Mouse (Mus musculus) spleen, postnatal 10 days (tissue): Measurements from ENCODE around the gene Epb41l4b.

Source experiments
- DNase-seq, 2 experiments: peaks; one replicate each; pipeline ENCODE4 v3.0.0; 2021 to 2022; ENCODE audit warnings: low spot score in 2 of 2

Gene Epb41l4b

DNA sequence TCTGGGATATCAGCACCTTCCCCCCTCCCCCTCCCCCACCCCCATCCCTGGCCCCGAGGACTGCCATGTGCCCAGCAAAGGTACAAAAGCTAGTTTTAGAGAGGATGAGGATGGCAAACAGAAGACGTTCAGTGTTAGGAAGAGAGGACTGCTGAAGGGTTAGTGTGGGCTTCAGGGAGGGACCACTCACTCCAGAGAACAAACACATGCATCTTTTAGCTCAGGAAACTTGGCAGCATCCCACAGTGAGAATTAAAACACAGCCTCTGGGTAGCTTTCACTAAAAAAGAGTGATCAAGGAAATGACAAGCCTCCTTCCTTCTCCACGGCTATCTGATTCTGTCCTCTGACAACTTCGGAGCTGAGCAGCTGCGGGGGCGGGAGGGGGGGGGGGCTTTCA lies 132.3 kb downstream of the Epb41l4b start:
- no peak for DNase-seq

DNA sequence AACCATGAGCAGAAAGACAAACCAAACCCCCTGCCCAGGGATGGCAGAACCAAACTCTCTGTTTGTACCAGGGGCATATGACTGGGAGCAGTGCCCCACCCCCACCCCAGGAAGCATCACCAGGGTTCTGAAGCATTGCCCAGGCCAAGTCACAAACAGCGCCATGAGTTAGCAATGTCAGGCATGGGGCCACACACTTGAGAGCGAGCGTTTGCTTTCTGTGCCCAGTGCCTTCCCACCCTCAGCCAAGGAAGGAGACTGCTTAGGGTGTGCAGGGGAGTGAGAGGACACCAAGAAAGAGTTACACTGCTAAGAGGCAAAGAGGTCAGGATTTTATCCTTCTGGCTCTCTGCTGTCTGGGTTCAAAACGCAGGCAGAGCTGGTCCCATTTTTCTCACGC lies 132.8 kb downstream of the Epb41l4b start:
- DNase-seq = no peak

DNA sequence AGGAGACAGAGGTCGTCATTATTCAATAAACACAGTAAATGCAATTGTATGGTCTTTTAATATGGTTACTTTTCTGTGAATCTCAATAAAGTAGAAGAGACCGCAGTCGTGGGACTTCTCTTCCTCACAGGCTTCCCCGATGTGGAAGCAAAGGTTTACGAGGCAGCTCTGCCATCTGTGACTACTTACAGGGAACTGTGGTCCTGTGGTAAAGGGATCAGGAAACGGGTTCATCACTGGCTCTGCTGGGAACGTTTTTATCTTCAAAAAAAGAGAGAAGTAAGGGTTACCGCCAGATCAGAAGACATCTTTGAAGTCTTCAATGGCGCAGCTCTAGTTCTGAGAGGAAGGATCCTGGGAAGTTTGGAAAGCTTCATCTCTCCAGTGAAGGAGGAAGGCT lies 135.5 kb downstream of the Epb41l4b start:
- no peak for DNase-seq

DNA sequence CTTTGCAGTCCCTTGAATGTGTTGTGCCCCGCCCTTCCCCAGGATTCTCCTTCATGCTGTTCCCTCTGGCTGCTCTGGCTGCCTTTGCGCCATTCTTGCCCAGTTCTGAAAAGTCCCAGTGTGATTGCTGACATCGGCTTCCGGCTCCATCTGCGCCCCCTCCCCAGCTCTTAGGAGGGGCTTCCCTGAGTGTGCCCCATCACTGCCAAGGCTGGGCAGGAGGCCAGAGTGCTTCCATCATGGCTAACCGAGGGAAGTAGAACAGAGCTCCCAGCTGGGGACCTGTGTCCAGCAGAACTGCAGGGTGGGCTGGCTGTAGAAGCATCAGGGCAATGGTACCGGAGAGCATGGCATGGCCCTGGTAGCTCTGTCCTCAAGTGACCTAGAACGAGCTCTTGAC lies 138.2 kb downstream of the Epb41l4b start:
- DNase-seq = no peak

DNA sequence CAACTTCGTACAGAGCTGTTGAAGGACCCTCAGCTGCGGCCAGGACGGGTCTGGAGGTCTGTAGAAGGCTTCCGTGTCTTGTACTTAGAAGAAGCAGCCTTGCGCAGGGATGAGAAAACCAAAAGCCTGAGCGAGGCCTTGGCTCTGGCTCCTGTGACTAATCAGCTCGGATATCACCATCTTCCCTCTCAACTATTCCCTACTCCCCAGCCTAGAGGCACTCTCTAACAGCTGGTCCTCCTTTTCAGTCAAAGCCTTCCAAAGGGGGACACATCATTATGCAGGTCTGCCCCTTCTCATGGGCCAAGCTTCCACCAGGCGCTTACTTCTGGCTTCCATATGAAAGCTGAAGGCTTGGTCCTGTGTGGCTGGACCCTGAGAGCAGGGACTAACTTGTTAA lies 139.4 kb downstream of the Epb41l4b start:
- no peak for DNase-seq

DNA sequence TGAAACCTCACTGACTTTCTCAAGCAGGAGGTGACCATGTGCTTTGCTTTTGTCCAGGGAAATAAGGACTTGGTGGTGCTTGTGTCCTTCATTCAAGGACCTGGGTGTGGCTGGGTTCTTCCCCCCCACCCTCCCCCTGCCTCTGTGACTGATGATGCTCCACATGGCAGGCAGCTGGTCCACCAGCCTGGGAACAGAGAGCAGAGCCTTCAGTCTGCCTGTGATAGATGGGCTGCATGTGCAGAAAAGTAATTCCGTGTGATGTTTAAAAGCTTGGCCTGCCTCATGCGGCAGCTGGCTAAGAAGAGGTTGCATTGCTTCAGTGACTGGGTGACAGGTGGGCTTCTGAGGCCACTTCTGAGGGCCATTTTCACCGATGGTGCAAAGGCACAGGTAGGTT lies 140.5 kb downstream of the Epb41l4b start:
- no peak for DNase-seq

DNA sequence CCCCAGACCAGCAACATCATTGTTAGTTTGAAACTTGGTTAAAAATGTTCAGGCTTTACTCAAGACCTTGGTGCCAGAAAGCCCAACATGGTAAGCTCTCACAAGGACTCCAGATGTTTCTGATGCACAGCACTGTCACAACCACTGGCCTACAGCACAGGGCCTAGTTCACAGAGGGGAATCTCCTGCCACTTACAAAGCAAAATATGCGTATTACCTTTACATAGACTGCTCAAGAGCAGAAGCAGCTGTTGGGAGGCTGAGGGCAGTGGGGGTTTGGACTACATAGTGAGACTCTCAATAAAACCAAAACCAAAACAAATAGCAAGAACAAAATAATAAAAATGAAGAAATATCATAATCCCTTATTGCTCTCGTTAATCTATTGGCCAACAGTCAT lies 141.8 kb downstream of the Epb41l4b start:
- no peak for DNase-seq

DNA sequence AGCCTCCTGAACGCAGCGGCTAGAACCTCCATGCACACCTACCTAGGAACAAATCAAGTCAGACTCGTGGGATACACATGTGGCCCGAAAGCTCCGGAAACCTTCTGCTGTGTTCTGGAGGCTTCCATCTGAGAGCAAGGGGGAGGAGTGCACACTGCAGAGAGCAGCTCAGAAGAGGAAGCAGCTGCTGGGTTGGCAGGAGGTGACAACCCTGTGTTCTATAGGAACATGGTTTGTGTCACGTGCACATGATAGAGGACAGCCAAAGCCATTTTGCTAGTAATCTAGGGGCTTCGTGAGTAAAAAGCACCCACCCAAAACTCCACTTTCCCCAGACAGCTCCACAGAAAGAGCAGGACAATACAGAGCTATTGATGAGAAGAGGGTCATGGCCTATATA lies 149.9 kb downstream of the Epb41l4b start:
- no peak for DNase-seq

DNA sequence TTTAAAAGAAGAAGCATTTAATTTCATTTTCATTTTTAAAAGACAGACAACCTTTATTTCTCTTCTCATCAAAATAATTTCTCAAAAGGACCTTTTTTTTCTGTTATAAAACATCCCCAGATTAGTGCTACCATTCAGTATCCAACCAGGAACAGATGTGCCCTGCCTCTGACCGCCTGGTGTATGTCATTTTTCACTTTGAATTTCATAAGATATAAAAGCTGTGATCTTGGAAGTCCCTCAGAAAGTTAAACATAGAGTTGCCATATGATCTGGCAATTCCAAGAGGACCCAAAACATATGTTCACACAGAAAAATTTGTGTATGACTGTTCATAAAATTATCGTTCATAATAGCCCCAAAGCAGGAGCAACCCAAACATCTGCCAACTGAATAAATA lies 151.3 kb downstream of the Epb41l4b start:
- no peak for DNase-seq

DNA sequence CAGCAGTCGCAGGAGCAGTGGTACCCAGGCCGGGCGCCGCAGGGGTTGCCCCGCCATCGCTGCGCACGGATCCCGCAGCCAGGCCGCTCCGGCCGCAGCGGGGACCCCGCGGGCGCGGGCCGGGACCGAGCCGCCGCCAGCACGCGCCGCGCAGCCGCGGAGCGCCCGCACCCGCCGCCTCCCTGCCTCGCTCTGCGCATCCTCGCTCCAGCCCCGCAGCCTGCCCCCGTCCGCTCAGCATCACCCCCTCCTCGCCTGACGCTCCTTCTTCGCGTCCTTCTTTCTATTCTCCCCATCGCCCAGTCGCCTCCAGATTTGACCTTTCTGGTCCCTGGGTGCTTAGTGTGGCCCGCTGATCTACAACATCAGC lies 153.0 kb downstream of the Epb41l4b start, which contains the start of gene Frrs1l:
Frrs1l (minus strand) TSS at position 177 of the 370 bp plus-strand sequence.
- DNase-seq = no peak

DNA sequence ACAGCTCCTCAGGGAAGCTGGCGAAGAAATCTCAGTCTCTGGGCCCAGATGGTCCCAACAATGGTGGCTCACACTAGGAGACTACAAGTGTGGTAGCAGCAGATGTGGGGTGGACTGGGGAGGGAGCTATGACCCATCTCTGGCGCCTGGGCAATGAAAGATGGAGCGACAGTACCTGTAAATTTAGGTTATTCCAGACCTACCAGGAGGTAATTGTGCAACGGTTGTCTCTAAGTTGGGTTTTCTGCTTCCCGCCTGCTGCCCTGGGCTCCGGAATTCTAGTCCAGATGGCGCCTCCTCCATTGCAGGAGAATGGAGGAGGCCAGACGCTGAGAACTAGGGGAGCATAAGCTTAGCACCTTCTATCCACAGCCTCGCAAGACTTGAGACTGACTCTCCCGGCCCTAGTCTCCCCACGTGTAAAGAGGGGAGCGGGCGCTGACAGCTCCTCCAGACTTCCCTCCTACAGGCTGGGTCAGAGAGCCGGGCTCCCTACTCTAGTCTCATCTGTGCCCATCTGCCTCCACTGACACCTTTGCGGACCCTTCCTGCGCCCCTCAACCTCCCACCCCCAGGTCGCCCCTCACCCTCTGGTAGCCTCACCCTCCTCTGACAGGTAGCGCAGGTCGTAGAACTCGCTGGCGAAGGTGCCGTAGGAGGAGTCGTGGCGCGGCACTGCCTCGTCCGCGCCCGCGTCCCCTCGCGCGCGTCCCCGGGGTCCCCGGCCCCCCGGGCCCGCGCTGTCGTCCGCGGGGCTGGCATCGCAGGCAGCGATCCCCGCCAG lies 153.6 kb downstream of the Epb41l4b start:
- no peak for DNase-seq

DNA sequence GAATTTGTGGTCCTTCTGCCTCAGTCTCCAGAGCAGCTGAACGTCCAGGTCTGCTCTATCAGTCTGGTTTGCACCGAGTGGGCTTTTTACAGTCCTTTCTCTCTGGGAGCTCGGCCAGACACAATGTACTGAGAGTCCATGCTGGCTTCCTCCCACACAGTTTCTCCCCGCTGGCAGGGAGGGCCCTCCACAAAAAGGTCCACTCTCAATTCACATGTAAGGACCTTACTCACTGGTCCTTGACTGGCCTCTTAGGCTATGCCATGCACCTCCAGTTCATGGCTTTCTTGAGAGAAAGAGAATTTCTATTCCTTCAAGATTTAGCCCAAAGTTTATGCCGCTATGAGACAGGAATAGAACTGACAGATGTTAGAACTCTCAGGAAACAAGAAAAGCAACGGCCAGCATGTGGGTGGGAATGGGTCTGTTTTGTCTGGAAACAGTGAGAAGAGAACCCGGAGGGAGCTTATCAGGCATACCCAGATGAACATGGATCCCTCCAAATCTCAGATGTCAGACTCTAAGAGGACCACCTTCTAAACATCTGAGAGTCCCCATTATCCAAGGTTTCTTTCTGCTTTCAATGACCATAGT lies 177.6 kb downstream of the Epb41l4b start:
- no peak for DNase-seq

DNA sequence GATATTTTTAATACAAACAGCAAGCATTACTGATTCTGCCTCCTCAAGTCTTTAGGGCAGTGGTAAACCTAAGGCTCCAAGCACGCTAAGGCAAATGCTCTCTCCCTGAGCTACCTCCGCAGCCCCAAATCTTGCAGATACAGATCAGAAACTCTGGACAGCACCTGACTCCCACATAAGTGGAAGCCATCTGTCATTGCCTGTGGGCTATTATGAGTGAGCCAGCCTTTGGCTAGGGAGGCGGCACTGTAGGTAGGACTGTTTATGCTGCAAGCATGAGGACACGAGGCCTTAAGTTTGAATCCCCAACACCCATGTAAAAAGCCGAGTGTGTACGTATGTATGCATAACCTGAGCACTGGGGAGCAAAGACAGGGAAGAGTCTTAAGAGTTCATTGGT lies 179.6 kb downstream of the Epb41l4b start:
- no peak for DNase-seq

DNA sequence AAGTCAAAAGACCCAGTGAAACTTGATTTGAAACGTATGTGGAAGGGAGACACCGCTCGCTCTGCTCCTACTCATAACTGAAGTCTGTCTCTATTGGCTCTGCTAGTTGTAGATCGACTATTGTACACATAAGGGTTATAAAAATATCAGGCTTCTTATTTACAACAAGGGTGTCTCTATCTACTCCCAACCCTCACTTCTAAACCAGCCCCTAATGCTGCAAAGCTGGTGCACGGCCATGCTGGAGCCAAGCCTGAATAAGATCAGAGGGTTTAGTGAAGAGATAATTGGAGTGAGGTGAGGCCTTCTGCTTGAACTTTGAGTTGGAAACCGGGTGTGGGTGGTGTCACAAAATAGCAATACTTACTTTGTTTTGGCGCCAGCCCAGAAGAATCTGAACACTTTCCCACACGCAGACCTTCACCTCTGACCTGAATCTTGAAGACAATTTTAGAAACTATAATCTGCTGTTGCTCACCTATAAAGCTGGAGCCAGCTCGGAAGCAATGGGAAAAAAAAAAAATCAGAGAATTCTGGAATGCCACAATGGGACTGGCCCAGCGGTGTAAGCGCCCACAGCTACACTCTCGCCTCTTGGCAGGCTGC lies 181.8 kb downstream of the Epb41l4b start:
- no peak for DNase-seq

DNA sequence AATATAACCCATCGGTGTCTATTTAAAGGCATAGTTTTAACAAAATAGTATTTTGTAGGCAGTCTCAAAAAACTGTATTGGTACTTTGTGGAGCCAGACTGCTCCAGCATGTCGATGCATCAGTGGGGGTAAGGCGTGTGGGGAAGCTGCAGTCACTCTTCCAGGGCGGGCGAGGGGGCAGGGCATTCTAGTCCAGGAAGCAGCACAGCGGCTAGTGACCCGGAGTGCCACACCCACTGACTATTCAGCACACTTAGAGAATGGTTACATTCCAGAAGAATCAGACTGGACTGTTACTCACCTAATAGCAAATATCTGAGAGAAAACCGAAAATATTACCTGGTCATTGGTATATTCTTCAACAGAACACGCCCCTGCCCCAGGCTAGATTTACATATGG lies 185.7 kb downstream of the Epb41l4b start:
- no peak for DNase-seq

DNA sequence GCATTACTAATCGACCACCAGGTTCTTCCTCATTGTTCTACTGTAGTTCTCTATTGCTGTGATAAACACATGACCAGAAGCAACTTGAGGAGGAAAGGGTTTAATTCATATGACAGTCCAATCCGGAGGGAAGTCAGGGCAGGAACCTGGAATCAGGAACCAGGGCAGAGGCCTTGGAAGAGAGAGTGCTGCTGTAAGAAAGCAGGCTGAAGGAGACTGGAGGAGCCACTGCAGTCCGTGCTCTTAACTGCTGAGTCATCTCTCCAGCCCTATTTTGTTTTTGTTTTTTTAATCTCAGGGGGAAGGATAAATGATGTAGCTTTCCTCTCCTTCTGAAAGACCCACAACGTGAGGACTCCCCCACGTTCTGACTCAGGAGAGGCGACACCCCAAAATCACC lies 190.0 kb downstream of the Epb41l4b start:
- no peak for DNase-seq

DNA sequence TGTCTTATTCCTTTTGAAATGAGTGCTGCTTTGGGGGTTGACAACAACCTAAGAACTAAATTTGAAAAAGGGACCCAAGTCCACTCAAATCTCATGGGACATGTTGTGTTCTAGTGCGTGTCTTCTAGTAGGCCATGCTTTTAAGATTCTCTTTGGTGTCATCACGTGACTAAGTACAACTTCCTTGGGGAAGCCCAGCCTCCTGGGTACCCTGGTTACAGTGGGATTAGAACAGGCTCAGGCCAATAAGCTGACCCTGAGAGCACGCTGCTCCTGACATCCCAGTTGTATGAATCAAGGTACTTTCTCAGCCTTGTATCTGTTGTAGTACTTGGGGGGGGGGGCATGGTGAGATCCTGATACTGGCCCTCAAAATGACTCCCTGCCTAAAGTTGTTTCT lies 191.5 kb downstream of the Epb41l4b start:
- no peak for DNase-seq

DNA sequence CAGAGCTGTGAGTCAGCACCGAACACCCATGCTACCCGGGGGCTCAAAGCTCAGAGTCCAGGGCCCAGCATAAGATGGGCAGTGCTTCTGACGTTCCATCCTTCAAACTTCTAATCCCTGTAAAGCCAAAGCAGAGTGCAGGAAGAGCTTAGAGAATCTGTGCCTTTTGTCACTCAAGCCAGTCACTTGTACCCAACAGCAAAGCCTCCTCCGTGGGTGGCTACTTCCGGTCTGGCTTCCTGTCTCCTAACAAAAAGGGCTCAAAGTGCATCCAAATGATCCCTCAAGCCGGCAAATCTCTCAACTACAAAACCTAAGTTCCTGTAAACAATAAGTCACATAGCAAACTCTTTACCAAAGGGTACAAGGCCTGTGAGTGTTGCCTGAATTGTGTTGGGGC lies 193.7 kb downstream of the Epb41l4b start:
- DNase-seq = no peak

DNA sequence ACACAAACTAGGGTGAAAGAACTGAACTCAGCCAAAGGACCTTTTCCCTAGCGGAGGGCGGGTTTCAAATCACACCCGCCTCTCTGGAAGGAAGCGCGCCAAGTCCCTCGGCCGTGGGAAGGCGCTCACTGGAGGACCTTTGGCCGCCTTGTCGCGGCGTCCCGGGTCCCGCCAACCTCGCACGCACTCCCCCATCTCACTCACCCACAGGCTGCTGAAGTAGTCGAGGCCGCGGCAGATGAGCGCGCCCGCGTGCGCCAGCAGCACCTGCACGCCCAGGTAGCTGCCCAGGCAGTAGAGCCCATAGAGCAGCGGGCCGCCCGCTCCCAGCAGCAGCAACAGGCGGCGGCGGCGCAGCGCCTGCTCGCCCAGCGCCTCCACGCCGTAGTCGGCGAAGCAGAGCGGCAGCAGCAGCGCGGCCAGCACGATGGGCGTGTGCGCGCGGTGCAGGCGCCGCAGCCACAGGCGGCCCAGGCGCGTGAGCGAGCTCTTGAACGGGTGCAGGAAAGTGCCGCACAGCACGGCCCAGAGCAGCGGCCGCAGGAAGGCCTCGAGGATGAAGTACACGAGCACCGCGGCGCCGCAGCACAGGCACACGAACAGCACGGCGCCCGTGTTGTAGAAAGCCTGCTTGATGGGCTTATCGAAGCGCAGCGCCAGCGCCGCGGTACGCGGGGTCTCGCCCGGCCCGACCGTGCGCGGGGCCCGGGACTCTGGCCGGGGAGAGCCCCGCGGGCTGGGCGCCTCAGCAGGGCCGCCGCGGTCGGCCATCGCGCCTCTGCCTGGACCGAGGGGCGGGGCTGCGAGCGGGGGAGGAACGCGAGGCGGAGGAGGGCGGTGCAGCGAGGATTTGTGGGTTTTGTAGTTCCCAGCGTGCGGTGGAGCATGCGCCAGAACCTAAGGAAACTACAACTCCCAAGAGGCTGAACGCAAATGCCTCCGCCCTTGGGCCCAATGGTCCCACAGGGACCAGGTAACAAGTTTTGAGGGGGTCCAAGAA lies 196.3 kb downstream of the Epb41l4b start, which contains the start of gene Tmem245:
Tmem245 (minus strand) TSS at position 797 of the 1,000 bp plus-strand sequence.
- peak; percentile 70 to 93 for DNase-seq

DNA sequence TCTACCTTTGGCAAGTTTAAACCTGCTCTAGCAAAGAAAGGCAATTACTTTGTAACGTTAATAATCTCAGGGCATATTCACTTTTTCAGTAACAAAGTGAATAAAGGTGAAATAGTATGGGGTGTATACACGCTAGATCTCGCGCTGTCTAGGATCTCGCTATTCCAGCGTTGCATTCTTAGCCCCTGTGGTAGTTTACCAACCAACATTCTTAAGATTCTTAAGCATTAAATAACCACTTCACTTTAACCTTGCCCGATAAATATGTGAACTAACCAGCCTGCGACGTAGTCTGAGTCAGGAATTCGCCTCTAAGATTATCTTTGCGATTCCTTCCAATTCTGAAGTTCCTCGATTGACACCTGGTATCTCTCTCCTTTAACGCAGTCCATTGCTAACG lies 197.1 kb downstream of the Epb41l4b start:
- DNase-seq = no peak

DNA sequence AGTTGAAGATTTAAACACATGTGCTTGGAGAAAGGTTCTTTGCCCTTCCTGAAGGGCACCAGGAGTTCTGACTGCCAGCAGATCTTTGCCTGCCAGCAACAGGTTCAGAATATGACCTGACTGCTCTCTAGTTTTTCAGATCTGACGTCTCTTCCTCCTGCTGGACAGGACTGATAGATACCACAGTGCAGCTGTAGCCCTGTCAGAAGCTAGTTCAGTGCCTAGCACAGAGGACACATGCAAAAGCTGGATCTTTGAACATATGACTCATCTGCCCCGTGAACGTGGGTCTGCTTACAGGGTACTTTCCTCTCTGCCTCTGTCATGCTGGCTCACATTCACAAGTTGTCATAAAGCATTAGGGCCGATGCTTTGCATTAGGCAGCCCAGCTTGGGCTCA lies 199.0 kb downstream of the Epb41l4b start:
- no peak for DNase-seq

DNA sequence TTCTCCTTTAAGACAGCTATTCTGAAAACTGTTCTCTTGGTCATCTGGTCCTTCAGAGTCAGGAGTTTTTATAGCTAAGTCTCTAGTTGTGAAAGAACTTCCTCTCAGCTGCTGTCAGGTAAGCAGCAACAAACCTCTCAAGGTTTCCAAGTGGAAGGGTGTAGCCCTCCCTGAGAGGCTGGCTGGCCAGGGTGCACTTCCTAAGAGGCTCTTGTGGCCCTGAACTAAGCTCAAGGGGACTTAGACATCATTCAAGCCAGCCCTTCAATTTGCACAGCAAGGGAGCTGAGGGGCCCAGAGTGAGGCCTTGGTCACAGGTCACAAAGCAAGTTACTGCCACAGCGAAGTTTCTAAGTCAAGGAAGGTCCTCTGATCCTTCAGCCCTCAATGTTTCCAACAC lies 200.0 kb downstream of the Epb41l4b start:
- no peak for DNase-seq
